Mouse (Mus musculus): ENCODE results near the gene Trpd52l3.
A peak's percentile ranks its signal among the peaks of the same experiment; 100 is the strongest.

Gene Trpd52l3

GRCm38 (mm10) chr19:30029894-30030635 lies 26.5 kb downstream of the Trpd52l3 start, which contains the start of gene Uhrf2:
Gene Uhrf2 (plus strand): TSS chr19:30030513.
- peak; percentile 98 for DNase-seq (ENCODE audit: low read depth, low spot score)

DNA sequence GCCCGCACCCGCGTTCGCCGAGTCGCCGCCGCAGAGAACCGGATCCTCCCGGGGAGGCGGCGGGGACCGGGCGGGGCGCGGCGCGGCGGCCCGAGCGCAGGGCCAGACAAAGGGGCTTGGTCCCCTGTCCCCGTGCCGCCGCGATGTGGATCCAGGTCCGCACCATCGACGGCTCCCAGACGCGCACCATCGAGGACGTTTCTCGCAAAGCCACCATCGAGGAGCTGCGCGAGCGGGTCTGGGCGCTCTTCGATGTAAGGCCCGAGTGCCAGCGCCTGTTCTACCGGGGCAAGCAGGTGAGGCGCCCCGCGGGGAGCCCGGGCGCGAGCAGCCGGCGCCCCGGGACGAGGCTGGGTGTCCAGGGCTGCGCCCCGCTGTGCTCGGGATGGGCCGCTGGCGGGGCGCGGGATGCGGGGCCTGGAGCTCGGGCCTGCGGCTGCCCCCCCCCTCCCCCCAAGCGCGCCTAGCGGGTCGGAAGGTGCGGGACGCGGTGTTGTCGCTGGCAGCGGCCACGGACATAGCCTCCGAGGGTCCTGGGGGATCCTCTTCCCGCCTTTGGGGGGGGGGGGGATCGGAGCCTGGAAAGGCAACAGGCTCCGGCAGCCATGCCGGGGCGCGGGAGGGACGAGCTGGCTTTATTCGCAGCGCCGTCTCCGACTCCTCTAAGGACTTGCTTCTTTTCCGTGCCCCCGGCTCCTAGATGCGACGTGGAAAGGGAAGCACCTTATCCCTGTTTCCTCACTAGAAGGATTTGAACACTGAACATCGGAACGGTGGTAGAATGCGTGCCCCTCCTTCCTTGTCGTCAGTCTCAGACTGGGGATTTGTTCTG lies 27.3 kb downstream of the Trpd52l3 start:
- DNase-seq (ENCODE audit: low read depth, low spot score) = no peak

GRCm38 (mm10) chr19:30031468-30031931 lies 27.9 kb downstream of the Trpd52l3 start:
- no peak for DNase-seq (ENCODE audit: low read depth, low spot score)

- peak; percentile 12 for DNase-seq (ENCODE audit: low read depth, low spot score)
These were observed 28.6 kb downstream of the Trpd52l3 start for GRCm38 (mm10) chr19:30032206-30032605.

DNA sequence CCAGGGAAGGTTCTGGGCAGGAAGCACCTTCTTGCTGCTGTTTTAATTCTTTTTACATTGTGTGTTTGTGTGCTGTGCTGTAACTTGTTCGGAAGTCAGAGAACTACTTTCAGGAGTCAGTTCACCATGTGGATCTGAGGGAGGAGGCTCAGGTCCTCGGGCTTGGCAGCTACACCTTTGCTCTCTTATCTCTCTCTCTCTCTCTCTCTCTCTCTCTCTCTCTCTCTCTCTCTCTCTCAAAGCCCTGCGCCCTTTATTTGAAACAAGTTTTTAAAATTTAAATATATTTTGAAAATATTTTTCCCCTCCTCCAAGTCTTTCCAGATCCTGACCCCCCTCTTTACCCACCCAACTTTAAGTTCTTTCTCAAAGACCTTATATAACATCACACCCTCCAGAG lies 31.8 kb downstream of the Trpd52l3 start:
- no peak for DNase-seq (ENCODE audit: low read depth, low spot score)

DNA sequence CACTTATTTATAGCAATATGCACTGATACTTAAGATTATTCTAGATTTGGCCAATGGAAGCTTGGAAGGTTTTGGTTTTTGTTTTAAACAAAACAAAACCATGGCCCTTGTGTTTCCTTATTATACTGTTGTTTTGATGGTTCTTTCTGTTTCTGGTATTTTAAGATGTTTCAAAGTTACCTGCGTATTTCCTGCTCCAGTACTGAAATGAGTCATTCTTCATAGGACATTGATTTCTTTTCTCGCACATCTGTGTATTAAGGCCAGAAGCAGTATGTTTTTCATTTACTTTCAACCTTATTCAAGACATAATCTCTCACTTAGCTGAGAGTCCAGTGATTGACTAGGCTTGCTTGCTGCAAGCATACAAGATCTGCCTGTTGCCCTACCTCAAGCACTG lies 40.1 kb downstream of the Trpd52l3 start:
- peak; percentile 70 for DNase-seq (ENCODE audit: low read depth, low spot score)

DNA sequence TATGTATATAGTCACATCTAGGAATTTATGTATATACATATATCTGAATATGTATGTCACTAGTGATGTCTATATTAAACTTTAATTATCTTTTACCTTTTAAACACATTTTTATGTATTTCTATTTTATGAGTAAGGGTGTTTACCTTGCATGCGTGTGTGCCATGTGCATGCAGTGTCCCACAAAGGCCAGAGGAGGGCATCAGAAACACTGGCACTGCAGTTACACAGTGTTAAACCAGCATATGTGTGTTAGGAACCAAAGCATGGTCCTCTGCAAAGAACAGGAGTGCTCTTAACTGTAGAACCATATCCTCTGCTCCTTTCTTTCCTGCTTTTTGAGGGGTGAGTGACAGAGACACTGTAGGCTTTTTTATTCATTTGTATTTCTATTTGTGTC lies 41.0 kb downstream of the Trpd52l3 start:
- peak; percentile 33 for DNase-seq (ENCODE audit: low read depth, low spot score)

- DNase-seq (ENCODE audit: low read depth, low spot score) = peak; percentile 68
These were observed 42.3 kb downstream of the Trpd52l3 start for GRCm38 (mm10) chr19:30045857-30046256.

GRCm38 (mm10) chr19:30050584-30050983 lies 47.0 kb downstream of the Trpd52l3 start:
- DNase-seq (ENCODE audit: low read depth, low spot score) = no peak

DNA sequence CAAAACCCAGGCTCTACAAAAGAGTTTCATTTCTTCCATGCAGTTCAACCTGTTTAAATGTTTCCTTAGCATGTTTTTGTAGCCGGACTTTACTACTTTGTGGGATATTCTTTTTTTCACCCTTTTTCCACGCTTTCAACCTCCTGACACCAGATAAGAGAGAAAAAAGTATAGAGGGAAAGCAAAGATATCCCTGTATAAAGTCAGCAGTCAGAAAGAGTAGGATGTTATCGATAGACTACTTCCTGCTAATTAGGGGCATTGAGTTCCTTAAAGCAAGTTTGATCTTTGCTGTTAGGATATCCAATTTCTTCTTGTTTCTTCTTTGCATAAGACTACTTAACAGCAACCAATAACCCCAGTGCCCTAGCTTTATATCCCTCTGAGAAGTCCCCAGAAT lies 47.9 kb downstream of the Trpd52l3 start:
- no peak for DNase-seq (ENCODE audit: low read depth, low spot score)

DNA sequence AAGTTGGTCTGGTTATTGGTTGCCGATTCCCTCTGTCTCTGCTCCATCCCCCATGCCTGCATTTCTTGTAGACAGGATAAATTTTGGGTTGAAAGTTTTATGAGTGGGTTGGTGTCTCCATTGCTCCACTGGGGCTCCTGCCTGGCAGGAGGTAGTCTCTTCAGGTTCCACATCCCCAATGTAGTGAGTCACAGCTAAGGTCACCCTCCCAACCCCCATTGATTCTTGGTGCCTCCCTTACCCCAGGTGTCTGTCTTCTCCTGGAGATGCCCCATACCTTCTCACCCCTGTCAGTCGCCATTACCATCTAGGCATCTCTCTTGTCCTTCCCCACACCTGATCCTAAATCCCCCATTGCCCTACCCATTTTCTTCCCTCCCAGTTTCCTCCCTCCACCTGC lies 50.6 kb downstream of the Trpd52l3 start:
- no peak for DNase-seq (ENCODE audit: low read depth, low spot score)
